Mouse (Mus musculus) heart, adult 18-20 months (tissue): ENCODE measurements around the gene Mlip. TPM values are rescaled to one million over a fixed set of nuclear protein-coding genes. Genes with fewer than 3 reads are reported as not detected.
"Not testable (repeated sequence)": the region's sequence is repeated elsewhere in the genome, so short reads cannot be mapped to it uniquely, and the experiment has no call there.

Experiments used
- DNase-seq, 2 experiments: peaks; one replicate each; pipeline ENCODE4 v3.0.0; 2021 to 2022; ENCODE audit warnings: mixed read lengths in 1 of 2
- long read RNA-seq, 2 experiments: library from polyadenylated mRNA; stranded (forward); transcript quantifications; one replicate each; pipeline ENCODE4 v2.0.0; 2021
- total RNA-seq, 2 experiments: library from RNA; stranded (reverse); gene quantifications; 2 replicates each; pipeline ENCODE4 v1.2.3; 2021

Mlip gene
- total RNA-seq = 100 to 1,000 TPM; 154 to 164 TPM
- long read RNA-seq, experiment 1, transcript Mlip-214 (7 exons, 1,295 nt) = minor isoform, 5 of 89 reads
- long read RNA-seq, experiment 1, transcript Mlip-212 (6 exons, 1,019 nt) = major isoform, 9 of 89 reads
- long read RNA-seq, experiment 1, partial matches to known transcripts = 10 of 89 reads
- long read RNA-seq, experiment 1, other reads (novel, unspliced or antisense) = 61 of 89 reads
- long read RNA-seq, experiment 2, partial matches to known transcripts = 2 of 34 reads
- long read RNA-seq, experiment 2, other reads (novel, unspliced or antisense) = 26 of 34 reads

- DNase-seq = peak; percentile 53 to 73
Observed at GRCm38 (mm10) chr9:77352432-77353175, at the start of gene Mlip. Gene Mlip (minus strand): TSS chr9:77352969.

GRCm38 (mm10) chr9:77399801-77400200 is 47.0 kb upstream of the Mlip start:
- no peak for DNase-seq

- no peak for DNase-seq
Observed at GRCm38 (mm10) chr9:77398856-77399631, 46.3 kb upstream of the Mlip start.

- no peak for DNase-seq
Observed at GRCm38 (mm10) chr9:77397027-77397426, 44.3 kb upstream of the Mlip start.

GRCm38 (mm10) chr9:77391248-77391647 is 38.5 kb upstream of the Mlip start:
- no peak for DNase-seq

- DNase-seq = no peak
Observed at GRCm38 (mm10) chr9:77388956-77389355, 36.2 kb upstream of the Mlip start.

- no peak for DNase-seq
Observed at GRCm38 (mm10) chr9:77386751-77387150, 34.0 kb upstream of the Mlip start.

- DNase-seq = no peak
Observed at GRCm38 (mm10) chr9:77385611-77386010, 32.8 kb upstream of the Mlip start.

- DNase-seq = no peak
Observed at GRCm38 (mm10) chr9:77384651-77385050, 31.9 kb upstream of the Mlip start.

GRCm38 (mm10) chr9:77383951-77384350 is 31.2 kb upstream of the Mlip start:
- DNase-seq = no peak

- no peak for DNase-seq
Observed at GRCm38 (mm10) chr9:77382514-77382913, 29.7 kb upstream of the Mlip start.

GRCm38 (mm10) chr9:77381565-77381964 is 28.8 kb upstream of the Mlip start:
- peak; percentile 34 to 84 for DNase-seq

GRCm38 (mm10) chr9:77379625-77380024 is 26.9 kb upstream of the Mlip start:
- DNase-seq = peak; percentile 9 to 67

- DNase-seq = no peak
Observed at GRCm38 (mm10) chr9:77377696-77378095, 24.9 kb upstream of the Mlip start.

GRCm38 (mm10) chr9:77377082-77377481 is 24.3 kb upstream of the Mlip start:
- peak; percentile 21 to 56 for DNase-seq

- no peak for DNase-seq
Observed at GRCm38 (mm10) chr9:77376561-77376960, 23.8 kb upstream of the Mlip start.

GRCm38 (mm10) chr9:77370706-77371105 is 17.9 kb upstream of the Mlip start:
- DNase-seq = no peak

- no peak for DNase-seq
Observed at GRCm38 (mm10) chr9:77369262-77369661, 16.5 kb upstream of the Mlip start.

- not testable (repeated sequence) for DNase-seq
Observed at GRCm38 (mm10) chr9:77364681-77365080, 11.9 kb upstream of the Mlip start.

- no peak for DNase-seq
Observed at GRCm38 (mm10) chr9:77362906-77363305, 10.1 kb upstream of the Mlip start.

- DNase-seq = no peak
Observed at GRCm38 (mm10) chr9:77360654-77361053, 7.9 kb upstream of the Mlip start.

GRCm38 (mm10) chr9:77359278-77359973 is 6.7 kb upstream of the Mlip start:
- no peak for DNase-seq
